ENCODE assay signal across 10 mouse cellular contexts in genomic region chr9:62522211-62522610, GRCm38 (mm10). TPM values are rescaled to one million over a fixed set of nuclear protein-coding genes. Genes with fewer than 3 reads are reported as not detected.
DNase-seq lines count a peak whose midpoint lies in the region; ATAC-seq and TF ChIP-seq lines count a peak whose summit lies in the region.
"Had no signal": no experiment of that assay in that cellular context is flagged by ENCODE, and none has a peak within 500 bp of the region (broad histone marks: within the 10 kb centered on the region; RNA-seq: fewer than 3 reads in every experiment).

No protein-coding gene starts in this region.

- H3K4me3 ChIP-seq in forebrain, postnatal 0 days (ENCODE audit: low read depth, low read length): no peak overlapping the region
- no peak overlapping the region for H3K4me3 ChIP-seq in thymus, adult 2 months (ENCODE audit: control insufficient read depth, insufficient read depth, low read length)

- H3K9ac ChIP-seq in forebrain, postnatal 0 days: no peak overlapping the region
- H3K9ac ChIP-seq: liver, embryonic 14.5 days had no signal

- no peaks in the 10 kb centered on the region for H3K36me3 ChIP-seq in forebrain, postnatal 0 days (ENCODE audit: insufficient read depth)
- no peaks in the 10 kb centered on the region for H3K36me3 ChIP-seq in thymus, adult 2 months (ENCODE audit: control insufficient read depth, insufficient read depth, low read length)

- no peaks in the 10 kb centered on the region for H3K27me3 ChIP-seq in forebrain, postnatal 0 days (ENCODE audit: insufficient read depth, low read length)
- no peaks in the 10 kb centered on the region for H3K27me3 ChIP-seq in thymus, adult 2 months (ENCODE audit: control insufficient read depth, insufficient read depth, low read length)
- H3K27me3 ChIP-seq: CH12.LX had no signal

- H3K9me3 ChIP-seq in forebrain, postnatal 0 days (ENCODE audit: low read length): no peaks in the 10 kb centered on the region

- intact Hi-C loops in gastrocnemius, postnatal 14 days (cut with DNase I; ENCODE audit: low total_unique reads): no loop called here

- H3K4me2 ChIP-seq in forebrain, postnatal 0 days (ENCODE audit: low read depth): no peak overlapping the region

- no peak for TF ChIP-seq POLR2A in thymus, adult 2 months (IDR thresholded peaks at IDR 0.05; ENCODE audit: control insufficient read depth, extremely low read depth, insufficient read depth, low read length, poor library complexity)

- peaks cover 22% of the 10 kb centered on the region for H3K4me1 ChIP-seq in forebrain, postnatal 0 days (ENCODE audit: insufficient read depth)
- H3K4me1 ChIP-seq in thymus, adult 2 months (replicated peaks; ENCODE audit: control insufficient read depth, insufficient read depth, low read length): peaks cover 15% of the 10 kb centered on the region; the same call in 1 of the 2 replicates

- ATAC-seq in forebrain, postnatal 0 days: no peak
- no peak for ATAC-seq in erythroid progenitor cell, adult 5-6 weeks (replicated peaks; ENCODE audit: low FRiP score, poor library complexity, severe bottlenecking)

- DNase-seq in gastrocnemius, postnatal 14 days: peak; percentile 33
- DNase-seq in gastrocnemius, adult 8-10 months (ENCODE audit: low spot score in 2 of 2): no peak
- no peak for DNase-seq in forebrain, postnatal 0 days
- peak; percentile 49 for DNase-seq in kidney, adult 18-20 months
- peak; percentile 87 for DNase-seq in lung, postnatal 36 days
- DNase-seq in thymus, adult 2 months: no peak
- no peak for DNase-seq in T-cell, adult 2 months (ENCODE audit: low spot score)

- 52% methylated on average over 5 of the region's 5 CpGs for WGBS in forebrain, postnatal 0 days
- 86% methylated on average over 5 of the region's 5 CpGs for WGBS in thymus, adult 2 months

- no peak for TF ChIP-seq CTCF in forebrain, postnatal 0 days (IDR thresholded peaks at IDR 0.05; ENCODE audit: low read depth)
- no peak for TF ChIP-seq CTCF in thymus, adult 2 months (IDR thresholded peaks at IDR 0.05; ENCODE audit: borderline replicate concordance, control insufficient read depth, extremely low read depth, insufficient read depth, low read length, poor library complexity)

- H3K27ac ChIP-seq in forebrain, postnatal 0 days (ENCODE audit: low read depth, low read length): 0 out of 2 replicates have a peak overlapping the region, but pooled peaks have one; percentile 35
- no peak overlapping the region for H3K27ac ChIP-seq in thymus, adult 2 months (ENCODE audit: control insufficient read depth, insufficient read depth, low read length)
- H3K27ac ChIP-seq: liver, embryonic 14.5 days had no signal

RNA-seq across cellular contexts. Expression of gene Coro2b, which starts 14.6 kb away (rescaled TPM):
- 10 to 100 TPM in 1 of 2 experiments, 1 to 10 TPM in 1; 8.2 to 11.4 TPM for total RNA-seq in gastrocnemius, postnatal 14 days (2021)
- 1 to 10 TPM; 2.8 to 5.2 (median 3.9) TPM for total RNA-seq in gastrocnemius, adult 8-10 months (2022)
- total RNA-seq in forebrain, postnatal 0 days (2014; rRNA removed): 43.3 and 53.2 TPM in 2 replicates
- polyA plus RNA-seq in forebrain, postnatal 0 days (2015; fragmentation: Nextera tagmentation; extraction: Ambion mirVana): 24.7 and 31.6 TPM in 2 replicates
- polyA plus RNA-seq in thymus, adult 2 months (2012; rRNA removed): 18.1 and 18.2 TPM in 2 replicates
- total RNA-seq in erythroid progenitor cell, adult 5-6 weeks (2015; ENCODE audit: low replicate concordance): not detected in 2 replicates
- 0.13 TPM in 1 of 2 replicates, not detected in the other for total RNA-seq in erythroid progenitor cell, adult 5-6 weeks (2017; ENCODE audit: low replicate concordance)

Comparison
In these comparisons a context has a peak if more than half of its experiments do, and no peak if none do; other contexts are left out.
1. DNase-seq: peak in gastrocnemius, postnatal 14 days (single experiment), kidney, adult 18-20 months (single experiment) and lung, postnatal 36 days (single experiment); none in gastrocnemius, adult 8-10 months (0 of 2), forebrain, postnatal 0 days (single experiment), thymus, adult 2 months (single experiment) and T-cell, adult 2 months (single experiment).